In the genomic region with DNA sequence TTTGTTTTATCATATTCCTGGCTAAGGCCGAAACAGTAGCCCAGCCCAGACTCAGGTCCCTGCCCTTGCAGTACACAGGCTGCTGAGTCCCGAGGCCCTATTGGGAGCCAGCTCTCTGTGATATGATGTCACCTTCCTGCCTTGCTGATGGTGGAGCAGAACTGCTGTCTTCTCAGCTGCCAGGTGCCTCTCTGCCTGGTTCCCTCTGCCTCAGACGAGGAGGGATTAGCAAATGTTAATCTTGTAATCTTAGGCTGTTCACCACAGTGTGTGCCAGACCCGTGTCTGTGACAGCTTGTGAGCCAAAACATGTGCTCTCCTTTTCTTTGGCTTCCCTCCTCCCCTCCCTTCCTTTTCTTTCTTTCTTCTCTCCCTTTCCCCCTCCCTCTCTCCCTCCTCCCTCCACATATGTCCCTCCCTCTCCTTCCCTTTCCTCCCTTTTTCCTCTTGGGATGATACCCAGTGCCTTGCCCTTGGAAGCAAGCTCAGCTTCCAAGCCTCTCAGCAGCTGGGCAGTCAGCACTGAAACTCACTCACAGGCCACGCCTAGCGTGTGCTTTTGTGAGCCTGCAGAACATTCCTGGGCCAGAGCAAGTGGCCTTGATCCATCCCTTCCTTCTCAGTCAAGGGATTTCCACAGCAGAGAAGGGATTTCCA, we compare ENCODE assay signal across 9 mouse cellular contexts.
A peak's percentile ranks its signal among the peaks of the same experiment; 100 is the strongest.
DNase-seq lines count a peak whose midpoint lies in the region; ATAC-seq lines count a peak whose summit lies in the region.
"Had no signal": no experiment of that assay in that cellular context is flagged by ENCODE, and none has a peak within 500 bp of the region (broad histone marks: within the 10 kb centered on the region; RNA-seq: fewer than 3 reads in every experiment).

No protein-coding gene starts in this region.

- H3K36me3 ChIP-seq in midbrain, embryonic 14.5 days (ENCODE audit: control insufficient read depth, insufficient read depth, low read length) = no peaks in the 10 kb centered on the region

- H3K27me3 ChIP-seq in midbrain, embryonic 14.5 days (ENCODE audit: control insufficient read depth, insufficient read depth, low read length) = no peaks in the 10 kb centered on the region

- peak; percentile 68 for ATAC-seq in activated CD4-positive, CD25-positive, alpha-beta regulatory T cell, adult 4 months
- peak; percentile 40; the same call in 1 of the 2 replicates for ATAC-seq in midbrain, embryonic 14.5 days (ENCODE audit: low FRiP score, low TSS enrichment)

- whole genome bisulfite sequencing in midbrain, embryonic 14.5 days = 32% methylated on average over 6 of the region's 6 CpGs

- H3K4me1 ChIP-seq in midbrain, embryonic 14.5 days (ENCODE audit: control insufficient read depth, insufficient read depth, low read length) = no peaks in the 10 kb centered on the region

- H3K27ac ChIP-seq in midbrain, embryonic 14.5 days (replicated peaks; ENCODE audit: low read depth, low read length) = 0 out of 2 replicates have a peak overlapping the region, but pooled peaks have one; percentile 9

- H3K4me3 ChIP-seq in midbrain, embryonic 14.5 days (replicated peaks; ENCODE audit: low read depth, low read length) = no peak overlapping the region

- H3K9me3 ChIP-seq in midbrain, embryonic 14.5 days (ENCODE audit: control insufficient read depth, low read length) = no peaks in the 10 kb centered on the region

- no peak overlapping the region for H3K4me2 ChIP-seq in midbrain, embryonic 14.5 days (ENCODE audit: low read length)

- peak; percentile 33 to 35 for DNase-seq in cerebellum, postnatal 10 days
- no peak for DNase-seq in cerebellum, adult 8-10 months
- DNase-seq in kidney, postnatal 14 days = peak; percentile 19
- DNase-seq in kidney, adult 11 months = no peak
- DNase-seq in midbrain, embryonic 14.5 days = peak; percentile 45
- DNase-seq in spleen, postnatal 14 days (ENCODE audit: low spot score in 2 of 2) = no peak
- no peak for DNase-seq in lung, postnatal 4 days
- DNase-seq: cerebellum, adult 11 months had no signal

- no peak overlapping the region for H3K9ac ChIP-seq in midbrain, embryonic 14.5 days (replicated peaks; ENCODE audit: low read length)

Comparison
In these comparisons a context has a peak if more than half of its experiments do, and no peak if none do; other contexts are left out.
1. DNase-seq: peak in cerebellum, postnatal 10 days (2 of 2), kidney, postnatal 14 days (single experiment) and midbrain, embryonic 14.5 days (single experiment); none in cerebellum, adult 8-10 months (single experiment), kidney, adult 11 months (single experiment), spleen, postnatal 14 days (0 of 2) and lung, postnatal 4 days (0 of 2).